ENCODE assay signal across 24 mouse cellular contexts in the genomic region with DNA sequence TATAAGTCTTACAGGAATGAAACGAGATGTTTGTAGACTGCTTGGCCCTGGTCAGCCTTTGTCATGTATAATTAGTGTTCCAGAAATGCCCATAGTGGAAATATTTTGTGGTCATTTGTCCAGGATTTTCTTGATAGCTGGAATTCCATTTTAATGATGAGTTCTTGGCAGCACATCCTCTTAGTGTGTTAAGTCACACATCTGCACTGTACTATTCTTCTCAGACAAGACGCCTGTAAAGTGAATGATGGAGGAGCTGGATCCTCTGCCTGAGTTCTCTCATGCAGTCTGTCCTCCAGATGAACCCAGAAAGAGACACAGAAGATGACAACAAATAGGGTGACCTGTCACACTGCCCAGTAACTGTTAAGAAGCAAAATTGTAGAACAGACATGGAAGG. TPM values are rescaled to one million over a fixed set of nuclear protein-coding genes. Genes with fewer than 3 reads are reported as not detected.
DNase-seq lines count a peak whose midpoint lies in the region; ATAC-seq and TF ChIP-seq lines count a peak whose summit lies in the region.
"Had no signal": no experiment of that assay in that cellular context is flagged by ENCODE, and none has a peak within 500 bp of the region (broad histone marks: within the 10 kb centered on the region; RNA-seq: fewer than 3 reads in every experiment).

No protein-coding gene starts in this region.

- DNase-seq in forebrain, postnatal 0 days = no peak
- DNase-seq in kidney, adult 2 months = peak; percentile 44
- no peak for DNase-seq in midbrain, embryonic 10.5 days (ENCODE audit: low spot score)
- DNase-seq in gastrocnemius, adult 2 months = no peak
- DNase-seq: adrenal gland, postnatal 25 days; cerebellum, adult 8-10 months; cerebellum, postnatal 36 days; gastrocnemius, postnatal 14 days; heart, adult 18-20 months; heart, postnatal 14 days; kidney, adult 18-20 months; right cerebral cortex, adult 18-20 months; thymus, postnatal 36 days had no signal

- H3K4me2 ChIP-seq in forebrain, postnatal 0 days (ENCODE audit: low read depth) = no peak overlapping the region
- no peak overlapping the region for H3K4me2 ChIP-seq in forebrain, embryonic 16.5 days (ENCODE audit: low read length)
- no peak overlapping the region for H3K4me2 ChIP-seq in kidney, embryonic 16.5 days (replicated peaks; ENCODE audit: low read depth, low read length)
- H3K4me2 ChIP-seq in midbrain, embryonic 15.5 days = no peak overlapping the region
- H3K4me2 ChIP-seq: heart, embryonic 12.5 days; midbrain, embryonic 11.5 days; stomach, embryonic 15.5 days had no signal

- no peak for TF ChIP-seq POLR2A in kidney, adult 2 months (IDR thresholded peaks at IDR 0.05; ENCODE audit: low read depth, low read length)
- no peak for TF ChIP-seq POLR2A in cortical plate, adult 2 months (IDR thresholded peaks at IDR 0.05; ENCODE audit: extremely low read depth, insufficient read depth, low read length)

- WGBS in forebrain, postnatal 0 days = 69% methylated on average over 2 of the region's 2 CpGs
- WGBS in forebrain, embryonic 16.5 days = 79% methylated on average over 2 of the region's 2 CpGs
- WGBS in kidney, adult 2 months = 59% methylated on average over 2 of the region's 2 CpGs
- 67% methylated on average over 2 of the region's 2 CpGs for WGBS in kidney, embryonic 16.5 days
- 84% methylated on average over 2 of the region's 2 CpGs for WGBS in midbrain, embryonic 15.5 days
- 86% methylated on average over 2 of the region's 2 CpGs for WGBS in midbrain, embryonic 10.5 days

- H3K27ac ChIP-seq in forebrain, postnatal 0 days (ENCODE audit: low read depth, low read length) = peak overlapping the region; percentile 66; the same call in 1 of the 2 replicates
- no peak overlapping the region for H3K27ac ChIP-seq in forebrain, embryonic 16.5 days (ENCODE audit: low read length)
- no peak overlapping the region for H3K27ac ChIP-seq in kidney, adult 2 months (ENCODE audit: insufficient read depth, low read depth, low read length)
- H3K27ac ChIP-seq in kidney, embryonic 16.5 days (ENCODE audit: low read length) = no peak overlapping the region
- H3K27ac ChIP-seq in midbrain, embryonic 15.5 days = peak overlapping the region; percentile 43; the same call in 1 of the 2 replicates
- no peak overlapping the region for H3K27ac ChIP-seq in midbrain, embryonic 10.5 days (replicated peaks)
- peak overlapping the region; percentile 87 for H3K27ac ChIP-seq in cortical plate, adult 2 months (ENCODE audit: insufficient read depth, low read length)
- no peak overlapping the region for H3K27ac ChIP-seq in gastrocnemius, adult 2 months
- H3K27ac ChIP-seq: macrophage; stomach, embryonic 15.5 days had no signal

- no peak for ATAC-seq in forebrain, postnatal 0 days
- no peak for ATAC-seq in forebrain, embryonic 16.5 days
- ATAC-seq in kidney, embryonic 16.5 days (ENCODE audit: low FRiP score, low TSS enrichment) = no peak
- no peak for ATAC-seq in midbrain, embryonic 15.5 days (replicated peaks)
- ATAC-seq: CD4-positive, CD25-positive, alpha-beta regulatory T cell, adult 4 months had no signal

- intact Hi-C loops in gastrocnemius, adult 2 months (cut with DNase I) = no loop called here

- no peaks in the 10 kb centered on the region for H3K36me3 ChIP-seq in forebrain, postnatal 0 days (ENCODE audit: insufficient read depth)
- H3K36me3 ChIP-seq in forebrain, embryonic 16.5 days (ENCODE audit: control insufficient read depth, insufficient read depth) = no peaks in the 10 kb centered on the region
- no peaks in the 10 kb centered on the region for H3K36me3 ChIP-seq in kidney, adult 2 months (ENCODE audit: control insufficient read depth, insufficient read depth, low read length)
- no peaks in the 10 kb centered on the region for H3K36me3 ChIP-seq in kidney, embryonic 16.5 days (ENCODE audit: insufficient read depth, low read length)
- no peaks in the 10 kb centered on the region for H3K36me3 ChIP-seq in midbrain, embryonic 15.5 days (replicated peaks)
- no peaks in the 10 kb centered on the region for H3K36me3 ChIP-seq in midbrain, embryonic 10.5 days
- H3K36me3 ChIP-seq: heart, embryonic 12.5 days; stomach, embryonic 15.5 days had no signal

- H3K9me3 ChIP-seq in forebrain, postnatal 0 days (ENCODE audit: low read length) = no peaks in the 10 kb centered on the region
- H3K9me3 ChIP-seq in forebrain, embryonic 16.5 days (ENCODE audit: control insufficient read depth, low read length) = no peaks in the 10 kb centered on the region
- H3K9me3 ChIP-seq in kidney, embryonic 16.5 days (ENCODE audit: low read length) = no peaks in the 10 kb centered on the region
- no peaks in the 10 kb centered on the region for H3K9me3 ChIP-seq in midbrain, embryonic 15.5 days
- H3K9me3 ChIP-seq in midbrain, embryonic 10.5 days (replicated peaks) = no peaks in the 10 kb centered on the region
- H3K9me3 ChIP-seq: heart, embryonic 12.5 days; stomach, embryonic 15.5 days had no signal

- H3K9ac ChIP-seq in forebrain, postnatal 0 days = no peak overlapping the region
- H3K9ac ChIP-seq in forebrain, embryonic 16.5 days (replicated peaks; ENCODE audit: low read depth, low read length) = no peak overlapping the region
- H3K9ac ChIP-seq in kidney, embryonic 16.5 days (replicated peaks; ENCODE audit: low read length) = no peak overlapping the region
- H3K9ac ChIP-seq in midbrain, embryonic 15.5 days = no peak overlapping the region
- H3K9ac ChIP-seq: heart, embryonic 12.5 days; stomach, embryonic 15.5 days had no signal

- no peak overlapping the region for H3K4me3 ChIP-seq in forebrain, postnatal 0 days (ENCODE audit: low read depth, low read length)
- no peak overlapping the region for H3K4me3 ChIP-seq in forebrain, embryonic 16.5 days (replicated peaks; ENCODE audit: low read length)
- H3K4me3 ChIP-seq in kidney, adult 2 months (ENCODE audit: insufficient read depth, low read depth, low read length) = no peak overlapping the region
- no peak overlapping the region for H3K4me3 ChIP-seq in kidney, embryonic 16.5 days (ENCODE audit: low read length)
- H3K4me3 ChIP-seq in midbrain, embryonic 15.5 days = no peak overlapping the region
- no peak overlapping the region for H3K4me3 ChIP-seq in midbrain, embryonic 10.5 days
- no peak overlapping the region for H3K4me3 ChIP-seq in cortical plate, adult 2 months (ENCODE audit: insufficient read depth, low read length)
- H3K4me3 ChIP-seq in gastrocnemius, adult 2 months = no peak overlapping the region
- H3K4me3 ChIP-seq: heart, embryonic 12.5 days; stomach, embryonic 15.5 days had no signal

- no peaks in the 10 kb centered on the region for H3K27me3 ChIP-seq in forebrain, postnatal 0 days (ENCODE audit: insufficient read depth, low read length)
- H3K27me3 ChIP-seq in forebrain, embryonic 16.5 days (replicated peaks; ENCODE audit: control insufficient read depth, insufficient read depth, low read length) = no peaks in the 10 kb centered on the region
- H3K27me3 ChIP-seq in kidney, adult 2 months (replicated peaks; ENCODE audit: control insufficient read depth, insufficient read depth, low read length) = no peaks in the 10 kb centered on the region
- H3K27me3 ChIP-seq in kidney, embryonic 16.5 days (ENCODE audit: insufficient read depth, low read length) = no peaks in the 10 kb centered on the region
- H3K27me3 ChIP-seq in midbrain, embryonic 15.5 days (replicated peaks) = no peaks in the 10 kb centered on the region
- H3K27me3 ChIP-seq in midbrain, embryonic 10.5 days (ENCODE audit: low read depth, poor library complexity, severe bottlenecking) = no peaks in the 10 kb centered on the region
- H3K27me3 ChIP-seq: heart, embryonic 12.5 days; stomach, embryonic 15.5 days had no signal

- TF ChIP-seq CTCF in forebrain, postnatal 0 days (IDR thresholded peaks at IDR 0.05; ENCODE audit: low read depth) = no peak
- TF ChIP-seq CTCF in kidney, adult 2 months (conservative IDR thresholded peaks at IDR 0.05; ENCODE audit: insufficient read depth, insufficient read length, low read depth, low read length) = no peak
- TF ChIP-seq CTCF in cortical plate, adult 2 months (IDR thresholded peaks at IDR 0.05; ENCODE audit: extremely low read depth, insufficient read depth, low read length) = no peak
- TF ChIP-seq CTCF in gastrocnemius, adult 2 months (IDR thresholded peaks at IDR 0.05) = no peak

- peaks cover 12% of the 10 kb centered on the region for H3K4me1 ChIP-seq in forebrain, postnatal 0 days (ENCODE audit: insufficient read depth)
- peaks cover 4% of the 10 kb centered on the region; the same call in 1 of the 2 replicates for H3K4me1 ChIP-seq in forebrain, embryonic 16.5 days (replicated peaks; ENCODE audit: control insufficient read depth, insufficient read depth, low read length)
- H3K4me1 ChIP-seq in kidney, adult 2 months (ENCODE audit: control insufficient read depth, insufficient read depth, low read length) = no peaks in the 10 kb centered on the region
- H3K4me1 ChIP-seq in kidney, embryonic 16.5 days (ENCODE audit: insufficient read depth, low read length) = no peaks in the 10 kb centered on the region
- H3K4me1 ChIP-seq in midbrain, embryonic 15.5 days = no peaks in the 10 kb centered on the region
- no peaks in the 10 kb centered on the region for H3K4me1 ChIP-seq in midbrain, embryonic 10.5 days
- H3K4me1 ChIP-seq in cortical plate, adult 2 months (ENCODE audit: control insufficient read depth, insufficient read depth, low read length) = peaks cover 3% of the 10 kb centered on the region; the same call in 1 of the 2 replicates
- H3K4me1 ChIP-seq: heart, embryonic 12.5 days; stomach, embryonic 15.5 days had no signal

RNA-seq across cellular contexts. Expression of gene Gm9833, which starts 38.1 kb away (rescaled TPM):
- total RNA-seq in forebrain, postnatal 0 days (2014; rRNA removed) = 11.3 and 12.2 TPM in 2 replicates
- polyA plus RNA-seq in forebrain, postnatal 0 days (2015; fragmentation: Nextera tagmentation; extraction: Ambion mirVana) = 4.8 and 5.7 TPM in 2 replicates
- 9.0 and 11.6 TPM in 2 replicates for polyA plus RNA-seq in forebrain, embryonic 16.5 days (2015; fragmentation: Nextera tagmentation; extraction: Ambion mirVana)
- polyA plus RNA-seq in kidney, adult 2 months (2012; rRNA removed) = 0.16 TPM in 1 of 2 replicates, not detected in the other
- 4.3 and 5.5 TPM in 2 replicates for polyA plus RNA-seq in kidney, embryonic 16.5 days (2015; fragmentation: Nextera tagmentation; extraction: Ambion mirVana)
- 7.1 TPM in 2 replicates for polyA plus RNA-seq in midbrain, embryonic 15.5 days (2015; fragmentation: Nextera tagmentation; extraction: Ambion mirVana)
- polyA plus RNA-seq in midbrain, embryonic 10.5 days (2016; fragmentation: Nextera tagmentation; extraction: Ambion mirVana) = 5.8 TPM in 2 replicates
- polyA plus RNA-seq in cortical plate, adult 2 months (2012; rRNA removed) = 3.4 and 4.2 TPM in 2 replicates
- under 1 TPM; 0.18 to 0.36 TPM for total RNA-seq in gastrocnemius, adult 2 months (2021)
- polyA plus RNA-seq: large intestine, adult 2 months; liver, adult 2 months had no signal

Comparison
In these comparisons a context has a peak if more than half of its experiments do, and no peak if none do; other contexts are left out.
1. H3K27ac ChIP-seq: peak in forebrain, postnatal 0 days (single experiment), midbrain, embryonic 15.5 days (single experiment) and cortical plate, adult 2 months (single experiment); none in forebrain, embryonic 16.5 days (single experiment), kidney, adult 2 months (single experiment), kidney, embryonic 16.5 days (single experiment), midbrain, embryonic 10.5 days (single experiment) and gastrocnemius, adult 2 months (single experiment).